Mouse (Mus musculus): ENCODE measurements around the gene Efcab12. TPM values are rescaled to one million over a fixed set of nuclear protein-coding genes. Genes with fewer than 3 reads are reported as not detected.

The Efcab12 gene
- total and polyA plus RNA-seq, 3 experiments: 0.04 to 0.54 (median 0.12) TPM

- no peak for TF ChIP-seq ELF1 (IDR thresholded peaks at IDR 0.05; ENCODE audit: low read depth, low read length)
- peak; percentile 41 for TF ChIP-seq ETS1 (conservative IDR thresholded peaks at IDR 0.05; ENCODE audit: low read depth, low read length)
- Histone ChIP-seq H3K27ac (ENCODE audit: insufficient read depth, low read depth) (no peak overlapping the region), H3K9ac (ENCODE audit: insufficient read depth, low read depth) (no peak overlapping the region), H3K9me3 (replicated peaks; ENCODE audit: low read length) (peaks cover 2% of the 10 kb centered on the region), H3K79me2 (replicated peaks; ENCODE audit: control insufficient read depth, extremely low read depth, insufficient read depth, poor library complexity, severe bottlenecking) (no peaks in the 10 kb centered on the region), H3K36me3 (replicated peaks in 1 of 2; ENCODE audit: control insufficient read depth in 1 of 2, insufficient read depth in 1 of 2, low read length in 1 of 2) (no peaks in the 10 kb centered on the region), H3K4me1 (ENCODE audit: control insufficient read depth in 1 of 2, insufficient read depth in 2 of 2) (peaks cover 15 to 41% of the 10 kb centered on the region in 2 experiments), H3K4me2 (ENCODE audit: insufficient read depth, low read depth, poor library complexity, severe bottlenecking) (no peak overlapping the region), H3K4me3 (replicated peaks in 1 of 3; ENCODE audit: low read depth in 2 of 3, low read length in 2 of 3, poor library complexity in 1 of 3) (no peak overlapping the region), H3K27me3 (replicated peaks) (no peaks in the 10 kb centered on the region)
- in situ Hi-C loops (cut with MboI; ENCODE audit: low pct_ligation_motif_present, low pct_unique_long_range_greater_than_20kb, low sequenced_read_pairs): loop anchor here (5.0 kb wide), 1 partner anchor 39 kb away; no protein-coding TSS in a partner anchor
- dilution Hi-C loops (cut with MboI; ENCODE audit: extremely low pct_ligation_motif_present, extremely low pct_unique_long_range_greater_than_20kb, low sequenced_read_pairs): no loop called here
- no peak for DNase-seq (ENCODE audit: extremely low read depth)
These were observed 77.2 kb downstream of the Efcab12 start for GRCm38 (mm10) chr6:115760982-115761381.

Other genes with a start within 250 kb of the Efcab12 start
- gene Mkrn2os, start 245.8 kb downstream of the Efcab12 start, total RNA-seq (2012; rRNA removed): not detected in 2 replicates
- gene Mkrn2os, start 245.8 kb downstream of the Efcab12 start, total RNA-seq (2014; rRNA removed): not detected in 2 replicates
- gene Mkrn2os, start 245.8 kb downstream of the Efcab12 start, polyA plus RNA-seq (2012; ENCODE audit: insufficient read length, low read depth): not detected in 2 replicates
- 11.7 and 14.6 TPM in 2 replicates for gene Mkrn2, start 236.5 kb downstream of the Efcab12 start, total RNA-seq (2012; rRNA removed)
- gene Mkrn2, start 236.5 kb downstream of the Efcab12 start, total RNA-seq (2014; rRNA removed): 45.8 and 49.8 TPM in 2 replicates
- gene Mkrn2, start 236.5 kb downstream of the Efcab12 start, polyA plus RNA-seq (2012; ENCODE audit: insufficient read length, low read depth): 17.1 and 18.6 TPM in 2 replicates
- 59.8 and 61.7 TPM in 2 replicates for gene Raf1, start 161.8 kb downstream of the Efcab12 start, total RNA-seq (2012; rRNA removed)
- gene Raf1, start 161.8 kb downstream of the Efcab12 start, total RNA-seq (2014; rRNA removed): 76.8 and 79.2 TPM in 2 replicates
- gene Raf1, start 161.8 kb downstream of the Efcab12 start, polyA plus RNA-seq (2012; ENCODE audit: insufficient read length, low read depth): 53.5 and 63.2 TPM in 2 replicates
- gene Tmem40, start 76.0 kb downstream of the Efcab12 start, total RNA-seq (2012; rRNA removed): not detected in 2 replicates
- gene Tmem40, start 76.0 kb downstream of the Efcab12 start, total RNA-seq (2014; rRNA removed): not detected in 2 replicates
- not detected in 2 replicates for gene Tmem40, start 76.0 kb downstream of the Efcab12 start, polyA plus RNA-seq (2012; ENCODE audit: insufficient read length, low read depth)
- 7.8 and 8.5 TPM in 2 replicates for gene Cand2, start 63.9 kb downstream of the Efcab12 start, total RNA-seq (2012; rRNA removed)
- gene Cand2, start 63.9 kb downstream of the Efcab12 start, total RNA-seq (2014; rRNA removed): 3.6 and 3.9 TPM in 2 replicates
- 14.2 and 17.1 TPM in 2 replicates for gene Cand2, start 63.9 kb downstream of the Efcab12 start, polyA plus RNA-seq (2012; ENCODE audit: insufficient read length, low read depth)
- gene Rpl32, start 29.7 kb downstream of the Efcab12 start, total RNA-seq (2012; rRNA removed): 5,179 and 5,276 TPM in 2 replicates
- 7,033 and 7,473 TPM in 2 replicates for gene Rpl32, start 29.7 kb downstream of the Efcab12 start, total RNA-seq (2014; rRNA removed)
- 3,370 and 3,898 TPM in 2 replicates for gene Rpl32, start 29.7 kb downstream of the Efcab12 start, polyA plus RNA-seq (2012; ENCODE audit: insufficient read length, low read depth)
- 6.8 and 7.3 TPM in 2 replicates for gene Mbd4, start 15.0 kb upstream of the Efcab12 start, total RNA-seq (2012; rRNA removed)
- gene Mbd4, start 15.0 kb upstream of the Efcab12 start, total RNA-seq (2014; rRNA removed): 11.3 and 12.2 TPM in 2 replicates
- gene Mbd4, start 15.0 kb upstream of the Efcab12 start, polyA plus RNA-seq (2012; ENCODE audit: insufficient read length, low read depth): 7.9 and 8.6 TPM in 2 replicates
- gene Ift122, start 15.1 kb upstream of the Efcab12 start, total RNA-seq (2012; rRNA removed): 8.8 and 14.1 TPM in 2 replicates
- gene Ift122, start 15.1 kb upstream of the Efcab12 start, total RNA-seq (2014; rRNA removed): 5.9 and 7.9 TPM in 2 replicates
- gene Ift122, start 15.1 kb upstream of the Efcab12 start, polyA plus RNA-seq (2012; ENCODE audit: insufficient read length, low read depth): 6.9 and 8.6 TPM in 2 replicates
- gene Rho, start 93.3 kb upstream of the Efcab12 start, total RNA-seq (2012; rRNA removed): 0.04 and 0.17 TPM in 2 replicates
- 0.04 TPM in 1 of 2 replicates, not detected in the other for gene Rho, start 93.3 kb upstream of the Efcab12 start, total RNA-seq (2014; rRNA removed)
- not detected in 2 replicates for gene Rho, start 93.3 kb upstream of the Efcab12 start, polyA plus RNA-seq (2012; ENCODE audit: insufficient read length, low read depth)
- gene H1foo, start 106.5 kb upstream of the Efcab12 start, total RNA-seq (2012; rRNA removed): 0.89 and 1.3 TPM in 2 replicates
- gene H1foo, start 106.5 kb upstream of the Efcab12 start, total RNA-seq (2014; rRNA removed): 0.77 and 0.90 TPM in 2 replicates
- gene H1foo, start 106.5 kb upstream of the Efcab12 start, polyA plus RNA-seq (2012; ENCODE audit: insufficient read length, low read depth): 1.0 and 1.4 TPM in 2 replicates
- 69.2 and 73.8 TPM in 2 replicates for gene Plxnd1, start 156.6 kb upstream of the Efcab12 start, total RNA-seq (2012; rRNA removed)
- 20.4 and 27.7 TPM in 2 replicates for gene Plxnd1, start 156.6 kb upstream of the Efcab12 start, total RNA-seq (2014; rRNA removed)
- gene Plxnd1, start 156.6 kb upstream of the Efcab12 start, polyA plus RNA-seq (2012; ENCODE audit: insufficient read length, low read depth): 49.3 and 63.2 TPM in 2 replicates

All from CH12.LX (cell line).